Mouse (Mus musculus) adrenal gland, adult 2 months (tissue): ENCODE results near the gene Wdr82. TPM values are rescaled to one million over a fixed set of nuclear protein-coding genes. Genes with fewer than 3 reads are reported as not detected.

Source experiments
- DNase-seq: peaks from one replicate; pipeline ENCODE4 v3.0.0; 2021
- polyA plus RNA-seq: library from polyadenylated mRNA; depleted of rRNA; stranded (reverse); fragments of >200 nt; gene quantifications from 2 replicates; pipeline ENCODE4 v1.2.3, GENCODE M21; 2012
- total RNA-seq, 2 experiments: library from RNA; stranded (reverse); gene quantifications; 2 replicates each; pipeline ENCODE4 v1.2.3; 2021

Wdr82 gene
- total and polyA plus RNA-seq, 3 experiments = 50.5 to 75.8 (median 66.8) TPM

- peak; percentile 92 for DNase-seq
Observed at GRCm38 (mm10) chr9:106198962-106199458, 28.3 kb downstream of the Wdr82 start.

GRCm38 (mm10) chr9:106199535-106200272, 29.0 kb downstream of the Wdr82 start, which contains the start of gene Ppm1m:
Ppm1m (minus strand) TSS chr9:106199746.
- no peak for DNase-seq

- DNase-seq = no peak
Observed at GRCm38 (mm10) chr9:106201895-106202294, 31.2 kb downstream of the Wdr82 start.

GRCm38 (mm10) chr9:106202819-106203636, 32.3 kb downstream of the Wdr82 start, which contains the start of gene Twf2:
Twf2 (plus strand) TSS chr9:106203108.
- DNase-seq = peak; percentile 97

- peak; percentile 68 for DNase-seq
Observed at GRCm38 (mm10) chr9:106203990-106204851, 33.5 kb downstream of the Wdr82 start.

- DNase-seq = peak; percentile 85
Observed at GRCm38 (mm10) chr9:106205713-106206290, 35.1 kb downstream of the Wdr82 start.

- peak; percentile 78 for DNase-seq
Observed at GRCm38 (mm10) chr9:106206515-106206914, 35.8 kb downstream of the Wdr82 start.

- no peak for DNase-seq
Observed at GRCm38 (mm10) chr9:106208181-106208580, 37.5 kb downstream of the Wdr82 start.

GRCm38 (mm10) chr9:106209954-106210353, 39.2 kb downstream of the Wdr82 start:
- DNase-seq = peak; percentile 57

GRCm38 (mm10) chr9:106210853-106211609, 40.3 kb downstream of the Wdr82 start:
- DNase-seq = no peak

- peak; percentile 89 for DNase-seq
Observed at GRCm38 (mm10) chr9:106211680-106212593, 41.2 kb downstream of the Wdr82 start.

- DNase-seq = no peak
Observed at GRCm38 (mm10) chr9:106212594-106212981, 41.9 kb downstream of the Wdr82 start.

- no peak for DNase-seq
Observed at GRCm38 (mm10) chr9:106215341-106216125, 44.8 kb downstream of the Wdr82 start.

- no peak for DNase-seq
Observed at GRCm38 (mm10) chr9:106216971-106217370, 46.2 kb downstream of the Wdr82 start.

GRCm38 (mm10) chr9:106220894-106221523, 50.3 kb downstream of the Wdr82 start:
- DNase-seq = no peak

- DNase-seq = no peak
Observed at GRCm38 (mm10) chr9:106222261-106222851, 51.6 kb downstream of the Wdr82 start, which contains the start of gene Tlr9. Tlr9 (plus strand) TSS chr9:106222598.

- no peak for DNase-seq
Observed at GRCm38 (mm10) chr9:106222994-106223393, 52.3 kb downstream of the Wdr82 start.
